Mouse (Mus musculus) c-Kit-positive CD71-negative TER-119-negative erythroid progenitor cells, embryonic 14.5 days (primary cell): Measurements from ENCODE around the gene Slc22a23.

ENCODE experiments used
- DNase-seq: peaks from one replicate; pipeline ENCODE4 v3.0.0-alpha.2; 2013; ENCODE audit warnings: low read depth

The Slc22a23 gene

GRCm38 (mm10) chr13:34133326-34134071 lies 211.5 kb downstream of the Slc22a23 start:
- DNase-seq: no peak

GRCm38 (mm10) chr13:34132875-34133274 lies 212.1 kb downstream of the Slc22a23 start:
- DNase-seq: no peak

GRCm38 (mm10) chr13:34132299-34132698 lies 212.7 kb downstream of the Slc22a23 start:
- DNase-seq: no peak

GRCm38 (mm10) chr13:34131708-34132060 lies 213.3 kb downstream of the Slc22a23 start:
- no peak for DNase-seq

GRCm38 (mm10) chr13:34131011-34131707 lies 213.8 kb downstream of the Slc22a23 start:
- no peak for DNase-seq

DNA sequence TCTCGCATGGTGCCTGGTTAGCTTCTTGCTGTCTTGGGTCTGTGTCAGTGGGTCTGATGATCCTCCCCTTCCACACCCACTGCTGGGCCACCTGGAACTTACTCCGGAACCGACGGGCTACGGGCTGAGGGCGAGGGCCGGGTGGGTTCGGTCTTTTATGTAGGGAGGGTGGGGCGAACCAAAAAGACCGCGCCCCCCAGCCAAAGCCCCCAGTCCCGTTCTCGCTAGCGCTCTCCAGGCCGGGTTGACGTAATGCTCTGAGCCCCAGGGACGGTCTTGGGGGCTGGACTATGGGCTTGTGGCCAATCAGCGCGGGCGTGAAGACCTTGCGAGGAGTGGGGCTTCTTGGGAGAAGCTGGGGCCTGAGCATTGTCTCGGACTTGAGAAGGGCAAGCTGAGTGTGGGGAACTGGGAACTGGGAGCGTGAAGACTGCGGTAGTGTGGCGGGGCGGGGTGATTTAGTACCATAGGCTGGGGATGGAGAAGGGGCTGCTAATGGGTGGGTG lies 214.7 kb downstream of the Slc22a23 start, which contains the start of gene Tubb2b:
Tubb2b (minus strand) TSS at position 241 of the 506 bp plus-strand sequence.
- no peak for DNase-seq

DNA sequence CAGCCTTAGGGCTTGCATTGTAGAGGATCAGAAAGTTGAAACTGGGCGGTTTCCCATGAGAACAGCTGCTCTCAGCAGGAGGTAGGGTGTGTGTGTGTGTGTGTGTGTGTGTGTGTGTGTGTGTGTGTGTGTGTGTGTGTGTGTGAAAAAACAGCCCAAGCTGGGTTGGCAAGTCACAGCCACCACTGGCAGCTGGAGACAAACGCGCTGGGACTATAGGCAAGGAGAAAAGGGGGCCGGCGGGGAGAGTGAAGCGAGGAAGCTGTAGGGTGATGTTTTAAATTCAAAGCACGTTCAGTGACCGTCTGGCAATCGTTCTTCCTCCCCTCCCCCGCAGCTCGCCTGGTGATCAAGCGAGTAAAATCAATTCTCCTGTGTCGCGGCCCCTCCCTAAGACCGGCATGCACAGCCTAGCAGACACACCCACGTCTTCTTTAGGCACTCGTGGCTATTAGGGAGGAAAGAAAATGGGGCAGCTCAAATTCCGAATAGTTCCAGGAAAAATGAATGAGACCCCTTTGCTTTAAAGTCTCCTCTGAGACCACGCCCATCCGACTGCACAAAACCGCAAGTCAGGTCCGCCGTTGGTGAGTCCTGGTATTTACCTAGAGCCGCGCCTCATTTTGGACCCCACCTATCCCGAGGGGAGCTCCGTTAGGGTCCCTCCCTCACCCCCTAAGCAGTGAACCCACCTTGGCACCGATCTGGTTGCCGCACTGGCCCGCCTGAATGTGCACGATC lies 215.3 kb downstream of the Slc22a23 start:
- no peak for DNase-seq
